Mouse (Mus musculus): ENCODE data around the gene Akap12. TPM values are rescaled to one million over a fixed set of nuclear protein-coding genes. Genes with fewer than 3 reads are reported as not detected.

Akap12 gene
- total RNA-seq, 2 experiments from 2014 or later = 10.0 to 13.0 TPM

DNA sequence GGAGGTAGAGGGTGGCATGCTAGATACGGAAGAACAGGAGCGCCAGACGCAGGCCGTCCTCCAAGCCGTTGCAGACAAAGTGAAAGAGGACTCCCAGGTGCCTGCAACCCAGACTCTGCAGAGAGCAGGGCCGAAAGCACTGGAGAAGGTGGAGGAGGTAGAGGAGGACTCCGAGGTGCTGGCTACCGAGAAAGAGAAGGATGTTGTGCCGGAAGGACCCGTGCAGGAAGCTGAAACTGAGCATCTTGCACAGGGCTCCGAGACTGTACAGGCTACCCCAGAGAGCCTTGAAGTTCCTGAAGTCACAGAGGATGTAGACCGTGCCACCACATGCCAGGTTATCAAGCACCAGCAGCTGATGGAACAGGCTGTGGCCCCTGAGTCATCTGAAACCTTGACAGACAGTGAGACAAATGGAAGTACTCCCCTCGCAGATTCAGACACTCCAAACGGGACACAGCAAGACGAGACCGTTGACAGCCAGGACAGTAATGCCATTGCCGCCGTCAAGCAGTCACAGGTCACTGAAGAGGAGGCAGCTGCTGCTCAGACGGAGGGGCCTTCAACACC lies 89.8 kb downstream of the Akap12 start:
- DNase-seq = no peak

DNA sequence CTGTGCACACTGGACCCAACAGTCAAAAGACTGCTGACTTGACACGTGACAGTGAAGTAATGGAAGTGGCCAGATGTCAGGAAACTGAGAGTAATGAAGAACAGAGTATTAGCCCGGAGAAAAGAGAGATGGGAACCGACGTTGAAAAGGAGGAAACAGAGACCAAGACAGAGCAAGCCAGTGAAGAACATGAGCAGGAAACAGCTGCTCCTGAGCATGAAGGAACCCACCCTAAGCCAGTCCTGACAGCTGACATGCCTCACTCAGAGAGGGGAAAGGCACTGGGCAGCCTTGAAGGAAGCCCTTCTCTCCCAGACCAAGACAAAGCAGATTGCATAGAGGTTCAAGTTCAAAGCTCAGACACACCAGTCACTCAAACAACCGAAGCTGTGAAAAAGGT lies 90.5 kb downstream of the Akap12 start:
- DNase-seq = no peak

DNA sequence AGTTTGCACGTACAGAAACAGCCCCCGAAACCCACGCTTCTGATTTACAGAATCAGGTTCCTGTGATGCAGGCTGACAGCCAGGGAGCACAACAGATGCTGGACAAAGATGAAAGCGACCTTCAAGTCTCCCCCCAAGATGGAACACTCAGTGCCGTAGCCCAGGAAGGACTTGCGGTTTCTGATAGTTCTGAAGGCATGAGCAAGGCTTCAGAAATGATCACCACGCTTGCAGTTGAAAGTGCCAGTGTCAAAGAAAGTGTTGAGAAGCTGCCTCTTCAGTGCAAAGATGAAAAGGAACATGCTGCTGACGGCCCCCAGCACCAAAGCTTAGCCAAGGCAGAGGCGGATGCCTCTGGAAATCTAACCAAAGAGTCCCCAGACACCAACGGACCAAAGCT lies 91.3 kb downstream of the Akap12 start:
- DNase-seq = no peak

DNA sequence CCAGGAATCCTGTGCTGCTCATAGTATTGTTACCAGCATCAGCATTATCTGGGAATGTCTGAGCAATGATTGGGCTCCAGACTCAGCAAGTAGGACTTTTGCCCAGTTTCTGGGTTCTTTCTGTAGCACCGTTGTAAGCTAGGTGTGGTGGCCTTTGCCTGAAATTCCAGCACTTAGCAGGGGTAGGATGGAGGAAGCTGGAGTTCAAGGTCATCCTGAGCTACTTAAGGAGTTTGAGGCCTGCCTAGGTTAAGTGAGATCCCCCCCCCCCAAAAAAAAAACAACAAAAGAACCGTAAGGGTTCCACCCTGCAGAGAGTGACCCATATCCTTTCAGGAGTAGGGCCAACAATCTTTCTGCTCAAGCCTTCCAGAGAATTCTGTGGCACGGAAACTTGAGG lies 98.4 kb downstream of the Akap12 start:
- no peak for DNase-seq

DNA sequence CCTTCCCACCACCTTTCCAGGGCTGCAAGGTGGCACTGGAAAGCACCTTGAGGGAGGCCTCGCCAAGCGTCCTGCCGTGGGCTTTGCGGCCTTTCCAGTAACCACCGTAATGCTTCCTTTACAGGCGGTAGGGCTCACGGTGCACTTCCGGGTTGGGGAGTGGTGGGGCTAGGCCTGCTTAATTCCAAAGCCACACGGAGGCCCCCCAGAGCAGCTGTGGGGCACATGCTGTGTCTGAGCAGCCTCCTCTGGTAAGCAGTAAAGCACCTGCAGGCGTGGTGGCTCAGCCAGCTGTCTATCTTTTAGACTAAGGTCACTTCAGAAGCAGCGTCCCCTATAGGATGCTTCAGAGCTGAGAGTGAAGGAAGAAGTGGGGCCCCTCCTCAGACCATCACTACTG lies 103.9 kb downstream of the Akap12 start:
- DNase-seq = no peak

DNA sequence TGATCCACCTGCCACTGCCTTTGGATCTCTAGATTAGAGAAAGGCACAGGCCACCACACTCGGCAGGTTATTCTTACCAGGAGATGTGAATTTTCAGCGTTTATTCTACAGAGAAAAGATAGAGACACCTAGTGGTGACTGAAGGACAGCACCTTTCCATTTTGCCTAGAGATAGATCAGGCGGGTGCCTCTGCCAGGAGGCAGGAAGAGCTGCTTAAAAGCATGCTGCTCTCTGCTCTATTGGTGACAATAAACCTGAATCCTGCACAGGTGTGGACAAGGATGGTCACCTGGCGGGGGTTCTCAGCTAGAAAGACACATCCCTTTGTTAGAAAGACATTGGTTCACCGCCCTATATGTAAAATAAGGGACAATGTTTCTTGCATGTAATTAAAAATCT lies 105.8 kb downstream of the Akap12 start:
- DNase-seq = no peak

DNA sequence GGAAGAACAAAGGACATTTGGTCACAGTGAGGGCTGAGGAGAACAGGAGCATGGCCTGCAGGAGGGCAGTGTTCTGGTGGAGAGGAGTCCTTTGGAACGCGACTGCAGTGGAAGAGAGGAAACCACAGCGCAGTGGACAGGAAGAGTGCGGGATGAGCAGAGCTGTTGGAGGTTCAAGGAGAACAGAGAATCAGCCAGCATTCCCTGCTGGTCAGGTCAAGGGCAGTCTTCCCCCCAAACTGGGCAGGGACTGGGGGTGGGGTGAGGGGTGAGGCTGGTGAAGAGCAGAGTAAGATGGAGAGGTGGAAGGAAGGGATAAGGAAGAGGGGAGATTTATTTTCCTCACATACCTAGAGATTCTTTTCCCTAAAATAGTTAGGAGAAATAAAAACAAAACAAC lies 107.4 kb downstream of the Akap12 start:
- no peak for DNase-seq

DNA sequence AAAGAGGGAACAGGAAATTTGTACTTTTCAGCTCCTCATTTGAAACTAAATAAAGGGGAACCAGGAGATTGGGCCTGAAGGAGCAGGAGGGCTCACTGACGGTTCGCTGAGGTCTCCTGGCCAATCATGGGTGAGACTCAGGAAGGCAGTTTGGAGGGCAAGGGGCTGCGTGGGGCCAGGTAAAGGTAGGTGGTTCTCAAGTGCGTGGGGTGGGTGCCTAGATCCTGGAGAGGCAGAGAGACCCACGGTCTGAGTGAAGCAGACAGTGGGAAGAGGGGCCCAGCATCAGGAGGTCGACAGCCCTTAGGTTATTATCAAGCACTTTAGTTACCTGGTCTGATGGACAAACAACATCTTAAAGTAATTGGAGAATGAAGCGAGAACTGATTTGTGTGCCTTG lies 108.1 kb downstream of the Akap12 start:
- DNase-seq = no peak

DNA sequence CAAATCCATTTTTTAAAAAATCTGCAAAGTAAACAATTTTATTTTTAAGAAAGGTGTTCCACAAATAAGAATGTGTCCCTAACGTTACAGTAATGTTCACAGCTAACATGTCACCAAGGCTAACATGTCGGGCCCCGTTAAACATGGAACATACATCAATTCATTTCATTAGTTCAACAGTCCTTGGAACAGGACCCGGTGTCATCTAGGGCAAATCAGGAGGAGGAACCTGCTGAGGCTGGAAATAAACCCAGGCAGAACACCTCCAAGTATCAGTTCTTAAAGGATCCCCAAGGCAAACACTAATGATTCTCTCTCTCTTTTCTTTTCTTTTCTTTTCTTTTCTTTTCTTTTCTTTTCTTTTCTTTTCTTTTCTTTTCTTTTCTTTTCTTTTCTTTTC lies 108.6 kb downstream of the Akap12 start:
- DNase-seq = no peak

DNA sequence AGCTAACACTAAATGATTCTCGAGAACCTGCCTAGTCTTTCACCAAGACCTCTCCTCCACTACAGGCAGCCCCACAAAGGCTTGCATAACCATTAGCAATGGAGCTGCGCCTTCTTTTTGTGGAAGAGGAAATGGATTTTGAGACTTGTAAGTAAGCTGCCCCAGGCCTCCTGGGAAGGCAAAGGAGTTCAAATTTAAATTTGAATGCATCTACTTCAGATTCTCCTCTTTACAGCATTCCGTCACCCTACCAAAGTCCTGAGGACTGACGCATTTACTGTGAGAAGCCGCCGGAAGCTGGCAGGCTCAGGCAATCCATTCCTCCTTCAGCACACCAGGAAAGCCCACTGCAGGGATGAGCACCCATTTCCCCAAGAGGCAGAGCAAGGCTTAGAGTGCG lies 109.1 kb downstream of the Akap12 start:
- no peak for DNase-seq

DNA sequence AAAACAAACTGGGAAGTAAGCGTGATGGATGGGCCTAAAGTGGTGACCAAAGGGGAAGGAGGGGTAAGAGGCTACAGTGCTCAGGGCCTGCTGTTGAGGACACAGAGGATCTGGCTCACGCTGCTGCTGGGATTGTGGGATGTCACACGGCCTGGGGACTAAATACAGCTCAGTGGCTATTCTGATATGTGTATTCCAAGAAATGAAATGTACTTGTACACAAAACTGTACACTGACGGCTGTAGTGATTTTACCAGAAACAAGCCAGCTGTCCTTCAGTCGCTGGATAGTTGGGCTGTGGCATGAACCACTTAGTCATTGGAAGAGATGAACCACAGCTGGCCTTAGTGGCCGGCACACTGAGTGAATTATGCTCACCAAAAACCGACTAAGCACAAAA lies 110.3 kb downstream of the Akap12 start:
- no peak for DNase-seq

DNA sequence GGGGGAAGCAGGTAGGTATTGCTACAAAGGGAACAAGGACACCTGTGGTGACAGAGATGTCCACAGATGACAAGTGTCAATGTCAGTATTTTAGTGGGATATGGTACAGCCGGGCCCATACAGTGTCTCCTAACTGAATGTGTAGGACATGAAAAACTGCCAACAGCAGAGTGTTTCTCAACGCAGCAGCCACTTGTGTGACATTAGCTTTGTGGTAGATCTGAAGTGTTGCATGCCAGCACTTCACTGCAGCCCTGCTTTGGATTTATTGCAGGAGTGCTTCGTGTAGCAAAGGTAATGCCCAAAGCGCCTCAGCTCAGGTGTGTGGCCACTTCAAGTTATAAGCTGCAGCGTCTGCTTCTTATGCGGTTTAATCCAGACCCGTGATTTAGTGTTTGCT lies 110.8 kb downstream of the Akap12 start:
- DNase-seq = no peak

DNA sequence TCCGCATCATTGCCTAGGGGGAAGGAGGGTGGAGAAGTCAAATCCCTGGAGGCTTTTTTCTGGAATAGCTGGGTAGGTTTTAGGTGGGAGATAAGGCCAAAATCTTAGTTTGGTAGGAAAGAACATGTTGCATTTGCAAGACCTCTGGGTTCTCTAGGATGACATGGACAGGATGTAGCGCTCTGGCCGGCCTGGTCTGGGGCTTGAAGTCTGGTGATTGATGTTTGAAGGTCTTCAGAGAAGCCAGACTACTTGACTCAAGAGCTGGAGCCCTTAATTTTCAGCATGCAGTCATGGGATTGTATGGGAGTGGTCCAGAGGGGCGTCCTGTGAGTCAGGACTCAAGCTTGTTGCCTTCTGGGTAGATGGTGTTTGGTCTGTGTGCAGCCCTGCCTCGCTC lies 114.6 kb downstream of the Akap12 start:
- no peak for DNase-seq

DNA sequence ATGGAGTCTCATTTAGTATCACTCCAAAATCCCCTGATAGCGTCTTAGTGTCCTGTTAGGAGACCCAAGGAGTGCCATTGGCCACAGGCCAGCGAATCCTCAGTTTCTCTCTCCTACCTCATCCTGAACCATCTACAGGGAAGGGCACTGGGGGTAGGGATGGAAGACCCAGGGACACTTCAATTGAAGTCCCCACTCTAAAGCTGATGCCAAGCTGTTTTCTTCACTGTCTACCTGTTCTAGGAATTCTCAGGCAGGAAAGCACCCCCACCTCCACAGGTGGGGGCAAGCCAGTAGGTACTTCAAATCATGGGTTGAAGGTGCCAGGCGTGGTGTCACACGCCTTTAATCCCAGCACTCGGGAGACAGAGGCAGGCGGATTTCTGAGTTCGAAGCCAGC lies 118.1 kb downstream of the Akap12 start:
- no peak for DNase-seq

DNA sequence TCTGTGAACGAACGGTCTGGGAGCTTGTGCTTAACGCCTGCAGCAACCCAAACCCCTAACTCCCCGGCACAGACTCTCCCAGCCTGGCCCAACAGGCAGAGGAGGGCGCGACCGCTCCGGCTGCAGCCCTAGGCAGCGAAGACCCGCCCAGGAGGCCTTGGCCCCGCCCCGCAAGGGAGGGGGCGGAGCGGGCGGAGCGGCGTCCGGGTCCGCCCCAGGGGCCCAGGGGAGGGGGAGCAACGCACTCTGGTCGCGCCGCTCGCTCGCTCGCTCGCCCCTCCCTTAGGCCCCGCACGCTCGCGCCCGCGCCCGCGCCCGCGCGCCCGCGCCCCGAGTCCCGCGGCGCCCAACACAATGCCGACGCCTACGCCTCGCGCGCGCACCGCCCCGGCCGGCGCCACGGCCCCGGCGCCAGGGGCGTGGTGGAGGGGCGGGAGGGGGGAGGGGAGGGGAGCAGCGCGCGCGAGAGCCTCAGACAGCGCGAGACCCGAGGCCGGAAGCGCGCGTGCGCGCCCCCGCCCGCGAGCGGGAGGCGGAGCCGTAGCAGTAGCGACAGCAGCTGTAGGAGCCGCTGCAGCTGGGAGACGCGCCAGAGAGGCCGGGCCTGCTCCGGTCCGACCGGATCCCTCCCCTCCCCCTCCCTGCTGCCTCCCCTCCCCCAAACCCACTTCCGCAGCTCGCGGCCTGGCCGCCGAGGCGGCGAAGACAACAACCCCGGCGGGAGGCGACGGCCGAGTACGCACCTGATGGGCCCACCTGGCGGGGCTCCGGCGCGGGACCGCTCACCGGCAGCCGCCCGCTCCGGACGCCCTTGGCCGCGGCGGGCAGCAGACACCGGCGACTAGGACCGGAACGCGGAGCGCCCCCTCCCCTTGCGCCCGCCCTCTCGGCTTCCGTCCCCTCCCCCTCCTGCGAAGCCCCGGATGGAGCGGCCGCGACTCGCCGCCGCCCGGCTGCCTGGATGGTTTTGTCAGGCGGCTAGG lies 120.7 kb downstream of the Akap12 start:
- DNase-seq = peak; percentile 97

DNA sequence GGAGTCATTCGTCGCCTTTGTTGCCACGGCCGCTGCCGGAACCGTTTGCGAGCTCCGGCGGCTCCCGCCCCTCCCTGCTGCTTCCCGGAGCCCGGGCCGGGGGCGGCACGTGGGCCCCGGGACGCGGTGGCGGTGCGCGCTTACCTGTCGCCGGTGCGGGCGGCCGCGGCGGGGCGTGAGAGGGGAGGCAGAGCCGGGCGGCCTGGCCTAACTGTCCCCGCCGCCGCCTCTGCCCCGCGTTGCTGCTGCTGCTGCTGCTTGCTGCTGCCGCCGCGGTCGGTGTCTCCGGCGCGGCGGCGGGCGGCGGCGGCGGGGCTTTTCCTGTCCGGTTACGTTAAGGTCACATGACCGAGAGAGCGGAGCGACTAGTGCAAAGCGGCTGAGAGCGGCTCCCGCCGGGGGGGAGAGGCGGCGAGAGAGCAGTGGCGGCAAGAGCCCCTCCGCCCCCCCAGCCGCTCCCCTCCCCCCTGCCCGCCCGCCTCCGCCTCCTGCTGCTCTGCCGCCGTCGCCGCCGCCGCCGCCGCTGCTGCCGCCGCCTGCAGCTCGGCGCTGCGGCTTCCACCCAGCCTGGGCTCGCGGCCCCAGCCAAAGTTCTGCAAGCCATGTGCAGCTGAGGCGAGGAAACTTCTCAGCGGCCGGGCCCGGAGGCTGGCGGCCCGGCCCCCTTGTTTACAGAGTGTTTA lies 121.7 kb downstream of the Akap12 start, which contains the start of gene Zbtb2:
Gene Zbtb2 (minus strand): TSS at position 408 of the 683 bp plus-strand sequence.
- DNase-seq = peak; percentile 67

DNA sequence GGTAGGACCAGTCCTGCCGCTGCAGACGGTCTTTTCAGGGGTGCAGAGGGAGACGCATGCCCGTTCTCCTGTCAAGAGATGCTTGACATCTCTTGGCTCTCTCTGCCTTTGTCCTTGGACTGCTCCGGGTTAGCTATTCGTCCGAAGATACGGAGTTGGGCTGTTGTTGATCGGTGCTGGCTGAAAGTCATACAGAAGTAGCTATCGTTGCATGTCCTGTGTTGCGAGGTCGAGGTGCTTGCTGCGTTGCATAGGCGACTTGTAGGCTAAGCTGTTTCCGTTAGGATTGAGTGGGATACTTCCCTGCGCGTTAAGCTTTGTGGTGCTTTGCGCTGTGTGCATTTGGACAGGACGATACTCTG lies 122.2 kb downstream of the Akap12 start:
- DNase-seq = peak; percentile 11

DNA sequence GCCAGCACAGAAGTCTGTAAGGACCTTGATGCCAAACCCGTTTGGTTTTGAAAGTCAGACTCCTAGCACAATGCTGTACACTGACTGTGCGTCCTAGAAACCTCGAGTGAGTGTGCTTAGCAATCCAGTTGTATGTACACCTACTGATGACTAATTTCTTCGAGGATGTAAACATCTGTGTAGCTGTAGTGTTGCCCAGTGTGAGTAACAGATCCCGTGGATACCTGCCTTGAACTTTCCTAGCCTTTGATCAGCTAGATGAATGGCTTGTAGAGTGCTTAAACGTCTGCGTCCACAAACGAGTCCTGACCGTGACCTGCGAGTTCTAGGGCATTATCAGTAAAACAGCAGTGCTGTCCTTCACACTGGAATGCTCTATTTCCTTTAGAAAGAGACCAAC lies 122.9 kb downstream of the Akap12 start:
- no peak for DNase-seq

DNA sequence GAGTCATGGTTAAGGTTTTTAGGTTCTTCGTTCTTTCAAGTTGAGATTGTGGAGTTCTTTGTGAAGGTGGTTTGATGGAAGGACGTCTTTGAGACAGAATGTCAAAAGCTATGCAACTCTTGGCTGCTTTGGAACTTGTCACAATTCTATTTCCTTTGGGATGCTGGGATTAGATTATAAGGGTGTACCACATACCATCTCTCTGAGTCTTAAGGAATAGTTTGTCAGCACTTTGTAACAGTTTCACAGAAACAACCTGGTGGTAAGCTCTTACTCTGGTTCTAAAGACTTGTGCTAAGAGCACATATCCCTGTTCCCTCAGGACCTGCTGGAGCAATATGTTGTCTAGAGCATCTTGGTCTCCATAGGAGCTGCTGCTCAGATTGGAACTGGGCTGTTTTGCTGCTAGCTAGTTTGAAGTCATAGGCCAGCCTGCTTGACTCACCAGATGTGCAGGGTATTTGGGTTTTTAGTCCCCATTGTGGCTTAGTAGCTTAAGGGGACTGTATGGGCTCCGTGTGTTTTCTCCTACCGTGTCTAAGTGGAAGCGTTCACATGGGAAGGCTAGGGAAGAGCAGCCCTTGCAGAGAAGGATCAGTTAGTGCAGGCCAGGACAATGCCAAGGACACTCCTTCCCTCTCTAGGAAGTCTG lies 123.4 kb downstream of the Akap12 start:
- no peak for DNase-seq

DNA sequence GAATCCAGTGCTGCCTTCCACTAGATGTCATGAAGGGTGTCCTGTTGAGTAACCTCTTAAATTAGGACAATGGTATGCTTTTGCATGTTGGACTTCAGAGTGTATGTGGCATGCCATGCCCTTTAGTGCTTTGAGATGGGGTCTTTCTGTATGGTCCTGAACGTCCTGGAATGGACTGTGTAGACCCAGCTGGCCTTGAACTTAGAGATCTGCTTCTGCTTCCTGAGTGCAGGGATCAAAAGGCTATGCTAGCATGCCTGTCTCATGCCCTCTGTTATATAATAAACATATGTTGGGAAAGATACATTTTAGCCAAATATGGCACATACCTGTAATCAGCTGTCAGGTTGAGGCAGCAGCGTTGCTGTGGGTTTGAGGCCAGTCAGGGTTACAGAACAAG lies 124.4 kb downstream of the Akap12 start:
- no peak for DNase-seq

DNA sequence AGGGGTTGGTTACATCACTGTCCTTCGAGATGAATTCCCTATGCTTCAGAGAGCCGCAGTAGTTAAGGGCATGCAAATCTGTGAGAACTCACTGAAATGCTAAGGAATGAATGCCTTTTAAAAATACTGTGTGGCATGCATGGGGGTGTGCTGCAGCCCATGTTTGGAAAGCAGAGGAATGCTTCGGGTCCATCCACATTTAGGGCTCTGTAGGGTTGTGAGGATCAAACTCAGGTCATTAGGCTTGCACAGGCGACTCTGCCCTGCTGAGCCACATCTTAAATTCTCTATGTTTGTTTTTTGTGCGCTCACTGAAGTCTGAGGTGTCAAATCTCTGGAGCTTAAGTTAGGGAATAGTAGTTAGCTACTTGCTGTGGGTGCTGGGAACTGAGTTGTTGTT lies 124.9 kb downstream of the Akap12 start:
- no peak for DNase-seq

DNA sequence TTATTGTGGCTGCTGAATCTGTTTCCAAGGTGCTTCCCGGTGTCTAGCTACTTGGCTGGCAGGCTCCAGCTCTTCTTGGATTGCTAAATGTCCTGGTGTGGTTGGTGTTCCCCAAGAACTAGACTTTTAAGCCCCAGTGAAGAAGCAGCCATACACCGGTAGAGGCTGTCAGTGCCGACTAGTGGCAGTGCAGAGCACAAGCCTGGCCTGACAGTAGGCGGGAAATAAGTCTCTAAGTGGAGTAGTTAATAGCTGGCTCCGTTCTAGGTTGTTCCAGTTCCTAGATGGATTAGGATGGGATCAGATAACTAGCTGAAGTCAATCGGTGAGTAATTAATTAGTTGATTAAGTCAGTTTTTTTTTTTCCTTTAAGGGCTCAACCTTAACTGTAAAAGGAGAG lies 125.7 kb downstream of the Akap12 start:
- peak; percentile 16 for DNase-seq

DNA sequence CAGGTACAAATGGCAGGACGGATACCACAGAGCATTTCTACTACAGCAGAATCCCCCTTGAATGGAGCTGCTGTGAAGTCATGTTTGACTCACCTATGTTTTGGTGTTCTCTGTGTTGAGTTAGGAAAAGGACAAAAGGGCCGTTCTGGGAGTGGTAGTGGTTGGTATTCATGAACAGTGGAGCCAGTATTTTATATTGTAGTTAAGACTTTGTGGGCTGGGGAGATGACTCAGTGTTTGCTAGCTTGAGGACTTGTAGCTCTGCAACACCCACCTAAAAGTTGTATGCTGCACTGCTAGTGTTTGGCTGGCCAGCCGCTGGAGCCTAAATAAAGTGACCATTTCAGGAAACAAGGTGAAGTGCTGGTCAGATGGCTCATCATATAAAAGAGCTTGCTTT lies 129.1 kb downstream of the Akap12 start:
- no peak for DNase-seq

Measured in gastrocnemius, postnatal 25 days (tissue).